Mouse (Mus musculus): ENCODE results near the gene Ttll6. TPM values are rescaled to one million over a fixed set of nuclear protein-coding genes. Genes with fewer than 3 reads are reported as not detected.

Ttll6 gene
- polyA plus RNA-seq, 1 experiment from 2014 or later: 0.04 TPM

- Histone ChIP-seq H3K4me2 (ENCODE audit: low read depth, severe bottlenecking) (no peak overlapping the region), H3K9me3 (ENCODE audit: control insufficient read depth, low read length) (no peaks in the 10 kb centered on the region), H3K9ac (ENCODE audit: low read length) (no peak overlapping the region), H3K27ac (replicated peaks; ENCODE audit: low read depth, low read length) (no peak overlapping the region), H3K4me3 (ENCODE audit: low read depth, low read length) (no peak overlapping the region), H3K4me1 (ENCODE audit: control insufficient read depth, insufficient read depth, low read length) (no peaks in the 10 kb centered on the region), H3K27me3 (ENCODE audit: control insufficient read depth, insufficient read depth, low read length) (no peaks in the 10 kb centered on the region), H3K36me3 (ENCODE audit: control insufficient read depth, insufficient read depth, low read length) (no peaks in the 10 kb centered on the region)
- ATAC-seq (ENCODE audit: insufficient number of reproducible peaks, low FRiP score, low TSS enrichment, low read depth) (no peak), DNase-seq (ENCODE audit: low spot score) (no peak)
- WGBS: 71% methylated on average over 8 of the region's 8 CpGs
These were observed 2.3 kb downstream of the Ttll6 start for GRCm38 (mm10) chr11:96135847-96136246.

GRCm38 (mm10) chr11:96140726-96141175 is 7.2 kb downstream of the Ttll6 start:
- DNase-seq (ENCODE audit: low spot score) (no peak), ATAC-seq (ENCODE audit: insufficient number of reproducible peaks, low FRiP score, low TSS enrichment, low read depth) (no peak)
- no peaks in the 10 kb centered on the region for H3K36me3 ChIP-seq (ENCODE audit: control insufficient read depth, insufficient read depth, low read length)
- H3K9ac ChIP-seq (ENCODE audit: low read length): no peak overlapping the region
- no peaks in the 10 kb centered on the region for H3K9me3 ChIP-seq (ENCODE audit: control insufficient read depth, low read length)
- H3K27me3 ChIP-seq (ENCODE audit: control insufficient read depth, insufficient read depth, low read length): no peaks in the 10 kb centered on the region; the same call in 1 of the 2 replicates
- no peak overlapping the region for H3K4me2 ChIP-seq (ENCODE audit: low read depth, severe bottlenecking)
- WGBS: 30% methylated on average over 4 of the region's 4 CpGs
- H3K27ac ChIP-seq (replicated peaks; ENCODE audit: low read depth, low read length): no peak overlapping the region
- no peak overlapping the region for H3K4me3 ChIP-seq (ENCODE audit: low read depth, low read length)
- no peaks in the 10 kb centered on the region for H3K4me1 ChIP-seq (ENCODE audit: control insufficient read depth, insufficient read depth, low read length)

DNA sequence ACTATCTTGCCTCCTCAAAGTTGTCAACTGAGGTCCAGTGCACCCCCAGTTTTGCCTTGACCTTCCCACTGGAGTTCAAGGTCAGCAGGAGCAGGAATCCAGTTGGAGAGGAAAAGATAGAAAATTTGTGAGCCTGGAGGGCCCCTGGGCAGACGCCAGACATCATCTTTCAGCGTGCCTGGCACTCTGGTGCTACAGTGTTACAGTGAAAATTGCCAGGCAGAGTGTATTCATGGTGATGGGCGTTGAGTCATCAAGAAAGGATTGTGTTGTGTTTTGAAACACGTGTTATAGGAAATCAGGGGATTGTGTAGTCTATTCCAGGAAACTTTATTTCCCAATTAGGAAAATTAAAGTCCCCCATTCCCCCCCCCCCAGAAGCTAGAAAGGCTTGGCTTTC is 10.2 kb downstream of the Ttll6 start:
- Histone ChIP-seq H3K9ac (ENCODE audit: low read length) (no peak overlapping the region), H3K4me3 (ENCODE audit: low read depth, low read length) (no peak overlapping the region), H3K27ac (replicated peaks; ENCODE audit: low read depth, low read length) (no peak overlapping the region), H3K27me3 (ENCODE audit: control insufficient read depth, insufficient read depth, low read length) (peaks cover 10% of the 10 kb centered on the region), H3K36me3 (ENCODE audit: control insufficient read depth, insufficient read depth, low read length) (no peaks in the 10 kb centered on the region), H3K9me3 (ENCODE audit: control insufficient read depth, low read length) (no peaks in the 10 kb centered on the region), H3K4me1 (ENCODE audit: control insufficient read depth, insufficient read depth, low read length) (no peaks in the 10 kb centered on the region), H3K4me2 (ENCODE audit: low read depth, severe bottlenecking) (no peak overlapping the region)
- whole genome bisulfite sequencing: 72% methylated on average over 4 of the region's 4 CpGs
- ATAC-seq (ENCODE audit: insufficient number of reproducible peaks, low FRiP score, low TSS enrichment, low read depth) (no peak), DNase-seq (ENCODE audit: low spot score) (no peak)

GRCm38 (mm10) chr11:96145622-96146270 is 12.2 kb downstream of the Ttll6 start:
- Histone ChIP-seq H3K27me3 (ENCODE audit: control insufficient read depth, insufficient read depth, low read length) (peaks cover 10% of the 10 kb centered on the region), H3K4me1 (ENCODE audit: control insufficient read depth, insufficient read depth, low read length) (no peaks in the 10 kb centered on the region), H3K9ac (ENCODE audit: low read length) (no peak overlapping the region), H3K4me3 (ENCODE audit: low read depth, low read length) (no peak overlapping the region), H3K36me3 (ENCODE audit: control insufficient read depth, insufficient read depth, low read length) (no peaks in the 10 kb centered on the region), H3K27ac (replicated peaks; ENCODE audit: low read depth, low read length) (no peak overlapping the region), H3K4me2 (ENCODE audit: low read depth, severe bottlenecking) (peak overlapping the region; percentile 24; the same call in 1 of the 2 replicates), H3K9me3 (ENCODE audit: control insufficient read depth, low read length) (no peaks in the 10 kb centered on the region)
- DNase-seq (ENCODE audit: low spot score): peak; percentile 89
- WGBS: 2% methylated on average over 15 of the region's 15 CpGs
- ATAC-seq (ENCODE audit: insufficient number of reproducible peaks, low FRiP score, low TSS enrichment, low read depth): no peak

DNA sequence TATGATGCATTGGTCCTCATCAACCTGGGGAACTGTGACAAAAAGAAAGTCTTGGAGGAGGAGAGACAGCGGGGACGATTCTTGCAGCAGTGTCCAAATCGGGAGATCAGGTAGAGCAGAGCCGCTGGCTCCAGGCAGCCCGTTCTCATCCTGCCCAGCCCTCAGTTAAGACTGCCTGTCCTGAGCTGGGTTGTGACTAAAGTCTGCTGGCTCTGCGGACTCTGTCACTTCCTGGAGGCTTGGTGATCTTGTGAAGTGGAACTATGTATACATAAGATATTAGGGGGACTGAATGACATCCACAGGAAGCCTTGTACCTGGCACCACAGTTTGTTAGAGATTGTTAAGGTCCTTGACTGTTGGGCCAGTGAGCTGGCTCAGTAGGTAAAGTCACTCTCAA is 13.9 kb downstream of the Ttll6 start:
- Histone ChIP-seq H3K4me3 (ENCODE audit: low read depth, low read length) (no peak overlapping the region), H3K9ac (ENCODE audit: low read length) (no peak overlapping the region), H3K36me3 (ENCODE audit: control insufficient read depth, insufficient read depth, low read length) (no peaks in the 10 kb centered on the region), H3K4me2 (ENCODE audit: low read depth, severe bottlenecking) (no peak overlapping the region), H3K4me1 (ENCODE audit: control insufficient read depth, insufficient read depth, low read length) (no peaks in the 10 kb centered on the region), H3K27me3 (ENCODE audit: control insufficient read depth, insufficient read depth, low read length) (peaks cover 12% of the 10 kb centered on the region), H3K27ac (replicated peaks; ENCODE audit: low read depth, low read length) (no peak overlapping the region), H3K9me3 (ENCODE audit: control insufficient read depth, low read length) (no peaks in the 10 kb centered on the region)
- DNase-seq (ENCODE audit: low spot score): no peak
- ATAC-seq (ENCODE audit: insufficient number of reproducible peaks, low FRiP score, low TSS enrichment, low read depth): no peak
- 72% methylated on average over 6 of the region's 6 CpGs for WGBS

DNA sequence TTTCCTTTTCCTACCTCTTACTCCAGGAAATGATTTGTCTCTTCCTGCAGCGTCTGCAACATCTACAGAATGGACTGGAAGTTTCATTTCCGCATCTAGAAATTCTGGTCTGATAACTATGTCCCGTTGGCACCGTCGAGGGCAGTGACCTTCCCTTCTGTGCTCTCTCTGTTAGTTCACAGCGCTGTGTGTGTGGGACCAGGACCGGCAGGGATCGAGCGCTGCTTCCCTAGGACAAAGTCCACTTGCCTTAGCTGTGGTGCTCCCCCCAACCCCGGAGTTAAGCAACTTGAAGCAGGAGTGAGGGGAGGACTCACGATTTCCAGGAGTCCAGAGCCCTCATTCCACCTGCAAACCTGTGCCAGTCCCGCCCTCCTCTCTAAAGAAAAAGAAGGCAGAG is 31.2 kb downstream of the Ttll6 start:
- no peak overlapping the region for H3K4me2 ChIP-seq (ENCODE audit: low read depth, severe bottlenecking)
- WGBS: 61% methylated on average over 12 of the region's 12 CpGs
- no peaks in the 10 kb centered on the region for H3K36me3 ChIP-seq (ENCODE audit: control insufficient read depth, insufficient read depth, low read length)
- H3K9me3 ChIP-seq (ENCODE audit: control insufficient read depth, low read length): no peaks in the 10 kb centered on the region
- peaks cover 52% of the 10 kb centered on the region for H3K27me3 ChIP-seq (ENCODE audit: control insufficient read depth, insufficient read depth, low read length)
- H3K27ac ChIP-seq (replicated peaks; ENCODE audit: low read depth, low read length): no peak overlapping the region
- DNase-seq (ENCODE audit: low spot score) (no peak), ATAC-seq (ENCODE audit: insufficient number of reproducible peaks, low FRiP score, low TSS enrichment, low read depth) (no peak)
- no peak overlapping the region for H3K4me3 ChIP-seq (ENCODE audit: low read depth, low read length)
- no peaks in the 10 kb centered on the region for H3K4me1 ChIP-seq (ENCODE audit: control insufficient read depth, insufficient read depth, low read length)
- H3K9ac ChIP-seq (ENCODE audit: low read length): no peak overlapping the region

DNA sequence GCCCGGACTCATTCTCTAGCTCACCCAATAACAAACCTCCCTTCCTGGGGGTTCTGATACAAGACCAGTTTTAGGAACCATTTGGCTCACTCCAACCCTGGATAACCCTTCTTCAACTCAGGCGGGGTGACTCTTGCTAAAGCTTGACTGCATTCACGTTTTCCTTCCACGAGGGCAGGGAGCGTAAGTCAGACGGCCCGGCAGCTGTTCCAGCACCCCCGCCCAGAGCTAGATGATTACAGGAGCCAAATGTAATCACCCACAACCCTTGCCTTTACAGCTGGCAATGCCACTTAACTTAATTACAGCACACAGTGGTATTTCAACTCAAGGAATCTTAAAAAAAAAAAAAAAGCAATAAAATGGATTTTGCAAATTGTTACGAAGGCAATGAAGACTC is 34.5 kb downstream of the Ttll6 start:
- ATAC-seq (ENCODE audit: insufficient number of reproducible peaks, low FRiP score, low TSS enrichment, low read depth) (no peak), DNase-seq (ENCODE audit: low spot score) (no peak)
- 14% methylated on average over 9 of the region's 9 CpGs for WGBS
- no peak overlapping the region for H3K9ac ChIP-seq (ENCODE audit: low read length)
- H3K4me2 ChIP-seq (ENCODE audit: low read depth, severe bottlenecking): no peak overlapping the region
- H3K36me3 ChIP-seq (ENCODE audit: control insufficient read depth, insufficient read depth, low read length): no peaks in the 10 kb centered on the region
- H3K27me3 ChIP-seq (ENCODE audit: control insufficient read depth, insufficient read depth, low read length): peaks cover 84% of the 10 kb centered on the region
- no peak overlapping the region for H3K4me3 ChIP-seq (ENCODE audit: low read depth, low read length)
- 0 out of 2 replicates have a peak, but pooled peaks cover 4% of the 10 kb centered on the region for H3K4me1 ChIP-seq (ENCODE audit: control insufficient read depth, insufficient read depth, low read length)
- no peaks in the 10 kb centered on the region for H3K9me3 ChIP-seq (ENCODE audit: control insufficient read depth, low read length)
- no peak overlapping the region for H3K27ac ChIP-seq (replicated peaks; ENCODE audit: low read depth, low read length)

GRCm38 (mm10) chr11:96169016-96169415 is 35.4 kb downstream of the Ttll6 start:
- H3K36me3 ChIP-seq (ENCODE audit: control insufficient read depth, insufficient read depth, low read length): no peaks in the 10 kb centered on the region
- no peak overlapping the region for H3K27ac ChIP-seq (replicated peaks; ENCODE audit: low read depth, low read length)
- H3K4me2 ChIP-seq (ENCODE audit: low read depth, severe bottlenecking): no peak overlapping the region
- ATAC-seq (ENCODE audit: insufficient number of reproducible peaks, low FRiP score, low TSS enrichment, low read depth) (no peak), DNase-seq (ENCODE audit: low spot score) (no peak)
- H3K9ac ChIP-seq (ENCODE audit: low read length): no peak overlapping the region
- H3K4me1 ChIP-seq (ENCODE audit: control insufficient read depth, insufficient read depth, low read length): 0 out of 2 replicates have a peak, but pooled peaks cover 4% of the 10 kb centered on the region
- no peaks in the 10 kb centered on the region for H3K9me3 ChIP-seq (ENCODE audit: control insufficient read depth, low read length)
- WGBS: 17% methylated on average over 7 of the region's 7 CpGs
- H3K27me3 ChIP-seq (ENCODE audit: control insufficient read depth, insufficient read depth, low read length): peaks cover 93% of the 10 kb centered on the region
- H3K4me3 ChIP-seq (ENCODE audit: low read depth, low read length): no peak overlapping the region

Data from limb, embryonic 11.5 days (tissue).